Mouse (Mus musculus): ENCODE measurements at regions not wholly inside any gene's neighbourhood (a gene's known extent, or its start where the extent isn't known, plus 50 kb on each side); places are given as distances from the start of the nearest gene placed in this dataset.
"Not testable (repeated sequence)": the region's sequence is repeated elsewhere in the genome, so short reads cannot be mapped to it uniquely, and the experiment has no call there.

GRCm38 (mm10) chr12:56058876-56059275 is 222.8 kb downstream of the Brms1l start:
- no peak for DNase-seq

- peak; percentile 84 for DNase-seq
Measured at GRCm38 (mm10) chr12:56058463-56058862, 222.3 kb downstream of the Brms1l start.

DNA sequence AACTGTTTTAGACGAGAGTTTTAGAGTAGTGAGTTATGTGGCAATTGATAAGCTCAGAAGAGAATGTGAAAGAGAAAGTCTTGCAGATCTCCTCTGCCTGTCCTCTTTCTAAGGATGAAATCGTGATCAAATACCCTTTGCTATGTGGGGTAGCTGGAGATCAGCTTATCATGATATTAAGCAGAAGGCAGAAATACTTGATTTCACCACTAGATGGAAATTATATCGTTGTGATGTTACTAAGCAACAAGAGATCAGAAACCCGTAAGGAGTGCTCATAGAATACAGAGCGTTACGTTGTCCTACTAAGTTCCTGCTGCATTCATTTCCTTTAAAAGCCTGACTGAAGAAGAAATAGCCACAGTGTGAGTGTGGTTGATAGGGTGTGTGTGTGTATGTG is 219.3 kb downstream of the Brms1l start:
- DNase-seq = no peak

GRCm38 (mm10) chr12:56046050-56046449 is 209.9 kb downstream of the Brms1l start:
- no peak for DNase-seq

DNA sequence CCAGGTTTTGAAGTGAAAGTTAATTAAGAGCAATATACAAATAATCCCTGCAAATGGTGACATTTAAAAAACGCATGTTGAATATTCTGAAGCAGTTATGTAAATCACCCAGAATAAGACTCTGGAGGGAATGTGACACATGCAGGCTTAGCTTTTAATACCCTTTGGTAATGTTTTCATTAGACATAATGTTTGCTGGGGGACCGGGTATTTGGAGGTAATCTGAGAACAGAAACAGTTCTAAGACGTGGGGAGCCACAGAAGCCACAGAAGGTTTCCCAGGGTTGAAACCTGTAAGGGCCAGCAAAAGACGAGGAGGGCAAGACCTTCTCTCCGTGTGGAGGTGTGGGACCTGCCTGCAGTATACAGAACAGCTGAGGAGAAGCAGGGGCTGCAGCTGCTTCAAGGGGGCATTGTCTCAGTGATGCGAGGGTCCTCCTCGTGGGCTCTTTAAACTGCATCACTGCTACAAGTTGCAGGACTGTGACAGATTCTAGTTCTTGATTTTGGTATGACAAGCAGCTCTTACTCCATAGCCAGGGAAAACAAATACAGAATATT is 184.9 kb downstream of the Brms1l start:
- no peak for DNase-seq

- no peak for DNase-seq
Measured at GRCm38 (mm10) chr12:56020547-56020946, 184.4 kb downstream of the Brms1l start.

DNA sequence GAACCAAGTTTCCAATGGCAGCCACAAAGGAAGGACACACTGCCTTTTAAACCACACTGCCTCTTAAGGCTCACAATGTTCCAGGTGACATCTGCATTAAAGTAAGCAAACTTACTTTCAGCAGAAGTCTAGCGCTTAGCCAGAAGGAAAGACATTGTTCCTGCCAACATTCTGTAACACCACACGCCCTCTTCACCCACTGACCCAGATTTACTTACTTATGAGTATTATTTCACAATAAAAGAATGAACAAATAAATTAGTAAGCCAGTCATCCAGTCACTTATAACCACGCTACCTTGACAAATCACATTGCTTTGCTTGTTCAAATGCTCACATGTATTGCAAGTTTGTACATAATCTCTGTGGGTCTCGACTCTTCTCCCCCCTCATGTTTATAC is 173.9 kb downstream of the Brms1l start:
- DNase-seq = no peak

DNA sequence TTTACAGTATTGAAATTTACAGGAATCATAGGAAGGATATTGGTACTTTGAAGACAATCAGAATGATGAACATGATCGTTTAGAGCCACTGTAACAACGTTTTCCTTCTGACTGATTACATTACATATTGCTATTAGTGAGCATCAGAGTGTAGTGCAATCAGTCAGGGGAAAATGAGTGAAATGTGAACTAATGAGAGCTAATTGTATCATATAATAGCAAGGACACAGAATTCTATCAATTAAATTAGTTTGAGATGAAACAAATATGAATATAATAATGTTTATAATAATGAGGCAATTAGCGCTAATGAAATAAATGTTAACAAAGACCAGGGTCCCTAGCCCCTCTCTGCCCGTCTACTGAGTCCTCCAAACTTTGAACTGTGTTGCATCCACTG is 169.7 kb downstream of the Brms1l start:
- DNase-seq = no peak

- DNase-seq = no peak
Measured at GRCm38 (mm10) chr12:56005321-56005720, 169.2 kb downstream of the Brms1l start.

DNA sequence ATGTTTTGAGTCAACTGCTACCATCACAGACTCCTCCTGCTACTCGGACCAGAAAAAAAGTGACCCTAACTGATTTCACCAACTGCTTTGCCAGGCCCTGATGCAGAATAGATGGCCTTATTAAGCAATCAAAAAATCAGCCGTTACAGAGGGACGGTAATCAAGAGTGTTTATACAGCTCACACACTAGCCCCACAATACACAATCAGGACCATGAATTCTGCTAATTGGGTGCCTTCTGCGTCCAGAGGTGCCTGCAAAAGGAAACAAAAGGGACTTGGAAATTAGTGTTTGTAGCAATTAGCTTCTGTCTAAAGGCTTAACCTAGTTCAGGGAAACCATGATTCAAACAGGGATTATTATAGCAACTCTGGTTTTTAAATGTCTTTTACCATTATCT is 168.4 kb downstream of the Brms1l start:
- no peak for DNase-seq

DNA sequence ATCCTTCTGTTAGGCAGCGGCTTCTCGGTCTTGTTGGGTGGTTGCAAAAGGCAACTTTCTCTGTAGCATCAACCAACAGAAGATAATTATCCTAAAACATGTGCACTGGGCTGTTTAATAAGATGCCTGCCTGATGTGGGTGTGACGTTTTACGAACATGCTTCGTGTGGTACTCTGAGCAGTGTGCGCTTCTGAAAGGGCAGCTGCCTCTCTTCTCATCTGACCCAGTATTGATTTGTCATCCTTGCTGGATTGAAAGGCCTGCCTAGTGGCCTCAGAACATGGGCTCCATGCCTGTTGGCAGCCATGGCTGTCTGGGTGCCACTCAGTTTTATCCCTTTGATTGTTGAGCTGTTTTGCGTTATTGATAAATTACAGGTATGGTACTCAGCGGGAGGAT is 167.4 kb downstream of the Brms1l start:
- DNase-seq = no peak

DNA sequence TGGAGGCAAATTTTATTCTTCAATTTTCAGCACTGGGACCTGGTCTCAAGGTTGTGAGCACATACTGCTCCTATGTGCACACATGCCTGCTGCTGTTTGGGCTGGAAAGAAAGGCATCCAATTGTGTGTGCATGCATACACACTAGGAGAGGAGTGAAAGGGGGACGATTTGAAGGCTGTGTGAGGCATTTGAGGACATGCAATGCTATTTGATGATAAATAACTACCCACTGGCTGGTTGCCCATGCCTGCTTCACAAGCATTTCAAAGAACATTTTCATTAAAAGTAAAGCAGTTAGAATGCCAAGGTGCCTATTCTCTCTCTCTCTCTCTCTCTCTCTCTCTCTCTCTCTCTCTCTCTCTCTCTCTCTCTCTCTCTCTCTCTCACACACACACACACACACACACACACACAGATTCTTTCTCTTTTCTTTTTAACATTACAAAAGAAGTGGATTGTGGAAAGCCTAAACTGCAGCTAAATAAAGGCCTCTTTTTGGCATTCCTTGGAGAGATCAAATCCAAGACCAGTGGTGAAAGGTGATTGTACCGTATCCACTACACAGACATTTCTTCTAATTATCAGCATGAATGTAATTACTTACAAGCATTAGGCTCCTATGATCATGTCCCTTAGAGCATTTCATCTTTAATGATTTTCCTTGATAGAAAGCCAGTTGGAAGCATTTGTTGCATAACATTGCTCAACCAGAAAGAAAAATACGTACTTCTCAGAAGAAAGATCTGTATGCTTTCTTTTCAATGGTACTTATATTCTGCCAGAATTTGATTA is 160.7 kb downstream of the Brms1l start:
- DNase-seq = no peak

- no peak for DNase-seq
Measured at GRCm38 (mm10) chr12:55983565-55984351, 147.6 kb downstream of the Brms1l start.

- no peak for DNase-seq
Measured at GRCm38 (mm10) chr12:55983128-55983527, 147.0 kb downstream of the Brms1l start.

DNA sequence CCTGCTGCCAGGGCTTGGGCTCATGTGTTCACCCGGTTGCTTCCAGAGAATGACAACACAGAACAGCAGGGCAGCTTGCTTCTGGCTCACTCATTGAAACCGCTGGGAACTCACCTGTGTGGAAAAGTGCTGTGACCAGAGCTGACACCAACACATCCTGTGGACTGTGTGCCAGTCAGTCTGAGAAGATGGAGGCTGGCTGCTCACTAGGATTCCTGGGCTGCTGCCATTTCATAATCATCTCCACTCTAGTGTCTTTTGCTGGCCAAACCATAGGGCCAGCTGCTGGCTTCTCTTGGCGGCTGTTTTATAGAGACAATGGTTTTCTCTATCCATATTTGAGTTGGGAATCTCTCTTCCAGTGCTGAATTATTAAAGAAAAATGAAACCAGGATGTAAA is 138.1 kb downstream of the Brms1l start:
- no peak for DNase-seq

GRCm38 (mm10) chr12:55959319-55959718 is 123.2 kb downstream of the Brms1l start:
- DNase-seq = not testable (repeated sequence)

DNA sequence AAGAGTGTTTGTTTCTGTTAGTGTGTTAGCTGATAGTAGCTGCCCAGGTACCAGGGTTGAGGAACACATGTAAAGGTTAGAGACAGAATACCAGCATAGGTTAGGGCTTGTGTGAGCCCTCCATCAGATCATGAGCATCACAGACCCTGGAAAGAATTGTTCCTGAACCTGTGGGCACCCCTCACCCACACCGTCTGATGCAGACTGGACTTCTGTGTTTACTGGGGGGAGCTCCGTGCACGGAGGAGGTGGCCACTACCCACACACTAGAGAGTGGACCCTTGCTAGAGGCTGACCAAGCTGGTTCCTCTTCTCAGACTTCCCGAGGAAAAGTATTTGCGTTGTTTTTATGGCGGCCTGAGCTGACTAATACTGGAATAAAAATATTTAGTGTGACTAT is 104.4 kb downstream of the Brms1l start:
- no peak for DNase-seq

GRCm38 (mm10) chr12:55939281-55940142 is 103.4 kb downstream of the Brms1l start:
- DNase-seq = no peak

GRCm38 (mm10) chr12:55934172-55934571 is 98.0 kb downstream of the Brms1l start:
- DNase-seq = no peak

- DNase-seq = no peak
Measured at GRCm38 (mm10) chr12:55933417-55933816, 97.3 kb downstream of the Brms1l start.

- DNase-seq = no peak
Measured at GRCm38 (mm10) chr12:55930468-55930867, 94.3 kb downstream of the Brms1l start.

GRCm38 (mm10) chr12:55926974-55927321 is 90.8 kb downstream of the Brms1l start:
- DNase-seq = no peak
